Mouse (Mus musculus): ENCODE results near the gene Prr22. TPM values are rescaled to one million over a fixed set of nuclear protein-coding genes. Genes with fewer than 3 reads are reported as not detected.

Prr22 gene
- polyA plus RNA-seq, 1 experiment = 3.7 TPM

DNA sequence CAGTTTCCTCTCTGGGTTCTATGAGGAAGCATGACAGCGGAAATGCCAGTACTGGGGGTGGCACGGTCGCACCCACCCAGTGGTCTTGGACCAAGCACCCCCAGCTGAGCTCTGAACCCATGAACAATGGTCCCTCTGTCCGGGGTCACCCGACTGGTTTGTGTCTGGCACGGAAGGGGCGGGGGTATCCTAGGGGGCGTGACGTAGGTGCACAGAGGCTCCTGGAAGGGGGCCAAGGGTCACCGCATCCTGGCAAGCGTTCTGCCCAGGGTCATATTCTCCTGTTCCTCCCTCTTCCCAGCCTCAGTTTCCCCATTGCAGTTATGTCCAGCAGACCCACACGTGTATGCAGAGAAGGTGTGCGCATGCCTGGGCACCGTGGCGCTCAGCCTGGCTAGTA is 16.6 kb upstream of the Prr22 start:
- 41% methylated on average over 15 of the region's 15 CpGs for WGBS
- H3K27me3 ChIP-seq (ENCODE audit: control insufficient read depth, insufficient read depth, low read length) = no peaks in the 10 kb centered on the region
- H3K27ac ChIP-seq (ENCODE audit: insufficient read depth, low read depth, low read length) = no peak overlapping the region
- peaks cover 10% of the 10 kb centered on the region for H3K4me1 ChIP-seq (ENCODE audit: control insufficient read depth, insufficient read depth, insufficient read length, low read length)
- H3K36me3 ChIP-seq (ENCODE audit: control insufficient read depth, insufficient read depth, low read length) = no peaks in the 10 kb centered on the region
- H3K4me3 ChIP-seq (ENCODE audit: low read depth, low read length) = no peak overlapping the region
- TF ChIP-seq CTCF (IDR thresholded peaks at IDR 0.05; ENCODE audit: extremely low read depth, insufficient read length, insufficient replicate concordance, low read depth, low read length) (no peak), POLR2A (IDR thresholded peaks at IDR 0.05; ENCODE audit: low read depth, low read length) (no peak)

DNA sequence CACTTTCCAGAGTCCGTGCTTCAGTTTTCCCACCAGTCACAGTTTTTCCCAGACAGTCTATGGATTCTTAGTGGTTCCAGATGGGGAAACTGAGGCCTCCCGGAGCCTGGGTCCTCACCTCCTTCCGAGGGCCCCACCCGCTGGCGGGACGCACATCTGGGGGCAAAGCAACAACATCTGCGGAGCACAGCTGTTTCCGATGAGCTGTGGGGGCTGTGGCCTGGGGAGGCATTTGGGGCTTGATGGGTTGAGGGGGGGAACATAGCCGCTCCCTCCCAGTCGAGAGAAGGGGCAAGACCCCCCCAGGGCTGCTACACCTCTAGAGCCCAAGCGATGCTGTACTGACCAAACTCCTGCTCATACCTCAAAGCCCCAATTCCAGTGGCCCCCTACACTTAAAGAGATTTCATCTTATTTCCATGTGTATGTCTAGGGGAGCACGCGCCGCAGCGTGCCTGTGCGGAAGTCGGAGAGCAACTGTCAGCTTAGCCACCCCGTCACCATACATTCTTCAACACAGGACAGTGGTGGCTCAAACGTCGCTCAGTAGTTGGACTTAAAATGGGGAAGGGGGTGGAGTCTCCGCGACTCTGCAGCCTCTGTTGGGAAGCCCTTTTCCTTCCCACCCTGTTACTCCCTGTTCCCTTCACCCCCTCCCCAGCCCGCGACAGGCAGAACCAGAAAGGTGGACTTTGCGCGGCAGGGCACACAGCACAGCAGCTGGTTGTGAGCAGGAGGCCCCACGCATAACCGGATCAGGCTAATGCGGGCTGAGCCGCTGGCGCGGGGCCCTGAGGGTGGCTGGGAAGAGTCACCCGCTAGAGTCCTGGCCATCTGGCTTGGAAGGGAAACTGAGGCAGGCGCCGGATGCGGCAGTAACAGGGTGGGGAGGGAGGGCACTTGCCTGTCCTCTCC is 15.5 kb upstream of the Prr22 start:
- Histone ChIP-seq H3K4me1 (ENCODE audit: control insufficient read depth, insufficient read depth, insufficient read length, low read length) (peaks cover 10% of the 10 kb centered on the region), H3K27ac (ENCODE audit: insufficient read depth, low read depth, low read length) (no peak overlapping the region), H3K4me3 (ENCODE audit: low read depth, low read length) (no peak overlapping the region), H3K36me3 (ENCODE audit: control insufficient read depth, insufficient read depth, low read length) (no peaks in the 10 kb centered on the region), H3K27me3 (ENCODE audit: control insufficient read depth, insufficient read depth, low read length) (no peaks in the 10 kb centered on the region)
- 25% methylated on average over 36 of the region's 36 CpGs for WGBS
- TF ChIP-seq POLR2A (IDR thresholded peaks at IDR 0.05; ENCODE audit: low read depth, low read length) (no peak), CTCF (IDR thresholded peaks at IDR 0.05; ENCODE audit: extremely low read depth, insufficient read length, insufficient replicate concordance, low read depth, low read length) (no peak)

DNA sequence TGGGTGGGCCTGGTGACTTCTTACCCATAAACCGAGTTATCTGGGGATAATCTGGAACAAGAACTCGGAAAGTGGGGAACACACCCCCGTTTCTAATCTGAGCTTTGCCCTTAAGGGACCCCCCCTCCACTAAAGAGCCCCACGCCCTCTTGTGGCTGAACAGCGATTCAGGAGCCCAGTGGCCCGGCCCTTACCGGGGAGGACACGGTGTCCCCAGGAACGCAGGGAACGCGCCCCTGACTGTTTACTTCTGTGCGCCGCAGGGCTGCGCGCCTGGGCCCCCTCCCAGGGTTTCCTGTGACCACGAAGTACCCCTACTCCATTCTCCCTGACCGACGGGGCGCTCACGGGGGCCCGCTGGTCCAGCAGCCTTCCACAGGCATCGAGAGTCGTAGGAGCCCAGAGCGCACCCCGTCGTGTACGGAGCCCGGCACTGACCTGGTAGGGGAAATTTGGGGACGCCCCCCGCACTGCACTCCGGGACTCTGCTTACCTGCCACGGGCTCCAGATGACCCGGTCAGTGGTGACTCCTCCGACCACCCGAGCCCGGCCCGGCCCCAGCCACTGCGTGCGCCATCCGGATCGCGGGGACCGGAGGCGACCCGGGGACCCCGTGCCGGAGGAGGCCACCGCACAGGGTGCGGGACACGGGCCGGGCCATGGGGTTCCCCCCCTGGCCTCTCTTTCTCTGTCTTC is 13.2 kb upstream of the Prr22 start:
- Histone ChIP-seq H3K4me1 (ENCODE audit: control insufficient read depth, insufficient read depth, insufficient read length, low read length) (peaks cover 15% of the 10 kb centered on the region), H3K36me3 (ENCODE audit: control insufficient read depth, insufficient read depth, low read length) (no peaks in the 10 kb centered on the region), H3K4me3 (ENCODE audit: low read depth, low read length) (peak overlapping the region; percentile 64), H3K27ac (ENCODE audit: insufficient read depth, low read depth, low read length) (no peak overlapping the region), H3K27me3 (ENCODE audit: control insufficient read depth, insufficient read depth, low read length) (no peaks in the 10 kb centered on the region)
- under 1% methylated on average over 51 of the region's 51 CpGs for WGBS
- TF ChIP-seq CTCF (IDR thresholded peaks at IDR 0.05; ENCODE audit: extremely low read depth, insufficient read length, insufficient replicate concordance, low read depth, low read length) (peak; percentile 59; the same call in 1 of the 2 replicates), POLR2A (IDR thresholded peaks at IDR 0.05; ENCODE audit: low read depth, low read length) (no peak)

DNA sequence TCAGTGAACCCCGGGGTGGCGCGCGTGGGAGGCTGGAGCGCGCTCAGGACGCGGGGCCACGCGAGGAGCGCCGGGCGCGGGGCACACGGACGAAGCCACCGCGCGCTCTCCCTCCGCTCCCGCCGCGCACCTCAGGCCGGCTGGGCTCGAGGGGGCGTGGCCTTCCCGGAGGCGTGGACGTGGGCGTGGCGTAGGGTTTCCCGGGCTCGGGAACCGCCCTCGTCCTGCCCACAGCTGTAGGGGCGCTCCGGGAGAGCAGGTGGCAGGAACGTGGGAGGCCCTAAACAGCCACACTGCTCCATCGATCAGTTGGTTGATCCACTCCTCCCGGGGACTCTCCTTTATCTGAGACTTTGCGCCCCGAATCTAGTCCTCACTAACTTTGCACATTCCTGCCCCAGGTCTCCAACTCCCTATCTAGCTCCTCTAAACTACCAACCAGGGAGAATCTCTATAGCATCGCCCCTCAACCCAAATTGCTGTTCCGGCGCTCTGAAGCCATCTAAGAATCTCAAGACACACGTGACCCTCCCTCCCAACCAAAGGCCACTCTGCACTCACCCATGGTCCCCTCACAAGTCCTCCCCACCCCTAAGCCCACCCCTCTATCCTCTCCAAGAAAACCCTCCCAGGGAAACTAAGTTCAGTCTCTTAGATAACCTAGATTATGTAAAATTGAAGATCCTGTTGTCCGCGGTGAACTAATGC is 12.5 kb upstream of the Prr22 start, which contains the start of gene Nrtn:
TSS of gene Nrtn (minus strand) at position 115 of the 708 bp plus-strand sequence.
- Histone ChIP-seq H3K27ac (ENCODE audit: insufficient read depth, low read depth, low read length) (0 out of 2 replicates have a peak within 1 kb of the TSS, but pooled peaks have one; percentile 26), H3K36me3 (ENCODE audit: control insufficient read depth, insufficient read depth, low read length) (no peaks in the 10 kb centered on the region), H3K27me3 (ENCODE audit: control insufficient read depth, insufficient read depth, low read length) (no peaks in the 10 kb centered on the region), H3K4me1 (ENCODE audit: control insufficient read depth, insufficient read depth, insufficient read length, low read length) (peaks cover 16% of the 10 kb centered on the region), H3K4me3 (ENCODE audit: low read depth, low read length) (peak within 1 kb of the TSS; percentile 64)
- WGBS = under 1% methylated on average over 41 of the region's 48 CpGs
- TF ChIP-seq POLR2A (IDR thresholded peaks at IDR 0.05; ENCODE audit: low read depth, low read length) (no peak), CTCF (IDR thresholded peaks at IDR 0.05; ENCODE audit: extremely low read depth, insufficient read length, insufficient replicate concordance, low read depth, low read length) (no peak)

DNA sequence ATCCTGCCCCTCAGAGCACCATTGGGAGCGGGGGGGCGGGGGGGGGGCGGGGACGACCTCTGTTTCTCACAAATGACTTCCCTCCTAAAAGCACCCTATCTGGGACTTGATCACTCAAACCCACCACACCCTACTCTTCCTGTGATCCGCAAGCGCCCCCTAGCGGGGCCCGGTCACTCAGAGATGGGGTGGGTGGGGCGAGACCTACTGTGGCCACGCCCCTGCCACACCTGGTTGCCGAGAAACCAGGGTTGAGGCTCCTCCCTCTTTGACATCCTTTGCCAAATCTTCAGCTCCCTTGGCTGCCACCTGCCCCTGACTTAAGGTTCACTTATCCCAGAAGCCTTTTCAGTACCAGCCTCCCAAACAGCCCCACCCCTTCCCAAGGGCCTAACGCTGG is 11.9 kb upstream of the Prr22 start:
- peaks cover 20% of the 10 kb centered on the region for H3K4me1 ChIP-seq (ENCODE audit: control insufficient read depth, insufficient read depth, insufficient read length, low read length)
- H3K4me3 ChIP-seq (ENCODE audit: low read depth, low read length) = no peak overlapping the region
- 2% methylated on average over 12 of the region's 12 CpGs for whole genome bisulfite sequencing
- H3K27ac ChIP-seq (ENCODE audit: insufficient read depth, low read depth, low read length) = no peak overlapping the region
- no peaks in the 10 kb centered on the region for H3K27me3 ChIP-seq (ENCODE audit: control insufficient read depth, insufficient read depth, low read length)
- H3K36me3 ChIP-seq (ENCODE audit: control insufficient read depth, insufficient read depth, low read length) = no peaks in the 10 kb centered on the region
- TF ChIP-seq POLR2A (IDR thresholded peaks at IDR 0.05; ENCODE audit: low read depth, low read length) (no peak), CTCF (IDR thresholded peaks at IDR 0.05; ENCODE audit: extremely low read depth, insufficient read length, insufficient replicate concordance, low read depth, low read length) (peak; percentile 59; the same call in 1 of the 2 replicates)

DNA sequence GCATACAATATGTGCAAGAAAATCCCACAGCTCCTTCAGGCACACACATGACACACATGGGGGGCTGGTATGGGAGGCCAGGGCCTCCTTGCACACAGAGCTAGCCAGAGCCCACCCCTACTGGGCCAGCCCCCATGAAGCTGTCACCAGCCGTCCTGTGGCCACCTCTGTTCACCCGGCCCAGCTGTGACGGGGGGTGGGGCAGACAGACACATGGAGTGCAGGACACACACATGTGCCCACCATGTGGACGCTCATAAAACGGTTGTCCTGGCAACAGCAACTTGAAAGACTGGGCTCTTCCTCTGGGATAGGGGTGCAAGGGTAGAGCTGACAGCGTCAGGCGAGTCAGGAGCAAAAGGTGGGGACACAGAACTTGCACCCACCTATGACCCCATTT is 10.8 kb upstream of the Prr22 start:
- no peak overlapping the region for H3K4me3 ChIP-seq (ENCODE audit: low read depth, low read length)
- no peaks in the 10 kb centered on the region for H3K36me3 ChIP-seq (ENCODE audit: control insufficient read depth, insufficient read depth, low read length)
- WGBS = 71% methylated on average over 7 of the region's 7 CpGs
- H3K27me3 ChIP-seq (ENCODE audit: control insufficient read depth, insufficient read depth, low read length) = no peaks in the 10 kb centered on the region
- no peak overlapping the region for H3K27ac ChIP-seq (ENCODE audit: insufficient read depth, low read depth, low read length)
- no peak for TF ChIP-seq CTCF (IDR thresholded peaks at IDR 0.05; ENCODE audit: extremely low read depth, insufficient read length, insufficient replicate concordance, low read depth, low read length)
- TF ChIP-seq POLR2A (IDR thresholded peaks at IDR 0.05; ENCODE audit: low read depth, low read length) = no peak
- peaks cover 21% of the 10 kb centered on the region for H3K4me1 ChIP-seq (ENCODE audit: control insufficient read depth, insufficient read depth, insufficient read length, low read length)

All from small intestine, adult 2 months (tissue).